Mouse (Mus musculus) intestine, embryonic 14.5 days (tissue): ENCODE measurements around the gene Mep1a. TPM values are rescaled to one million over a fixed set of nuclear protein-coding genes. Genes with fewer than 3 reads are reported as not detected.

Experiments
- polyA plus RNA-seq: library from polyadenylated mRNA; unstranded; fragments of >200 nt; fragmentation: Nextera tagmentation; extraction: Ambion mirVana; gene quantifications from 2 replicates; pipeline ENCODE4 v1.2.1, GENCODE M21; 2014

Gene Mep1a
- polyA plus RNA-seq, 1 experiment from 2014 or later = 19.4 TPM

Other genes with a start within 250 kb of the Mep1a start
- gene Adgrf1, start 232.5 kb downstream of the Mep1a start, polyA plus RNA-seq = 0.14 TPM in 1 of 2 replicates, not detected in the other
- gene Adgrf5, start 142.4 kb downstream of the Mep1a start, polyA plus RNA-seq = 11.0 and 15.0 TPM in 2 replicates
- 0.23 TPM in 1 of 2 replicates, not detected in the other for gene Ankrd66, start 40.8 kb upstream of the Mep1a start, polyA plus RNA-seq
- gene Pla2g7, start 65.3 kb upstream of the Mep1a start, polyA plus RNA-seq = 9.1 and 9.5 TPM in 2 replicates
- gene Tdrd6, start 127.5 kb upstream of the Mep1a start, polyA plus RNA-seq = 0.15 and 0.17 TPM in 2 replicates
- 14.0 and 19.8 TPM in 2 replicates for gene Slc25a27, start 164.4 kb upstream of the Mep1a start, polyA plus RNA-seq
- 17.0 TPM in 2 replicates for gene Cyp39a1, start 164.6 kb upstream of the Mep1a start, polyA plus RNA-seq